Mouse (Mus musculus): ENCODE data around the gene Ctbp2. TPM values are rescaled to one million over a fixed set of nuclear protein-coding genes. Genes with fewer than 3 reads are reported as not detected.

The Ctbp2 gene
- total and polyA plus RNA-seq, 2 experiments from 2014 or later, result 27.9 to 71.3 TPM

DNA sequence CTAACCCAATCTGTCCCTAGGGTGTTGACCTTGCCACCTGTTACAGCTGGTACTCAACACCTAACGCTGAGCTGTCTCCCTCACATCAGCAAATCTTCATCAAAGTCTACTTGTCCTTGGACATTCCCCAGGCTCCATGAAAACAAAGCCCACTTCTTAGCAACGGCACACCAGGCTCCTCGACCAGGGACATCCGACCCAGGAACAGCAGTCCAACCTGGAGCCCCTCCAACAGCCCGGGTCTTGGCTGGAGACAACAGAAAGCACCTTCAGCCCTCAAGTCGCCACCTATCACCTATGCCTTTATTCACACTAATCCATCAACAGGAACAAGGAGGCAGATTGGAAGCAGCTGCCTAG lies 65.0 kb downstream of the Ctbp2 start:
- Histone ChIP-seq H3K4me1 (ENCODE audit: control insufficient read depth, insufficient read depth) (peaks cover 36% of the 10 kb centered on the region), H3K36me3 (replicated peaks; ENCODE audit: control insufficient read depth, insufficient read depth, low read length) (no peaks in the 10 kb centered on the region), H3K9me3 (replicated peaks; ENCODE audit: control insufficient read depth, low read length) (no peaks in the 10 kb centered on the region), H3K27ac (ENCODE audit: low read depth) (peak overlapping the region; percentile 88), H3K27me3 (ENCODE audit: control insufficient read depth, insufficient read depth, low read length) (no peaks in the 10 kb centered on the region), H3K4me3 (ENCODE audit: low read depth, low read length) (no peak overlapping the region), H3K4me2 (ENCODE audit: low read depth, low read length) (0 out of 2 replicates have a peak overlapping the region, but pooled peaks have one; percentile 22), H3K9ac (replicated peaks; ENCODE audit: low read depth, low read length) (no peak overlapping the region)
- DNase-seq (ENCODE audit: low spot score) (no peak), ATAC-seq (ENCODE audit: insufficient read depth, low read depth) (peak; percentile 25)
- TF ChIP-seq CTCF (IDR thresholded peaks at IDR 0.05; ENCODE audit: low read depth) (no peak), EP300 (IDR thresholded peaks at IDR 0.05; ENCODE audit: low read depth) (no peak)
- WGBS, result 21% methylated on average over 6 of the region's 6 CpGs

DNA sequence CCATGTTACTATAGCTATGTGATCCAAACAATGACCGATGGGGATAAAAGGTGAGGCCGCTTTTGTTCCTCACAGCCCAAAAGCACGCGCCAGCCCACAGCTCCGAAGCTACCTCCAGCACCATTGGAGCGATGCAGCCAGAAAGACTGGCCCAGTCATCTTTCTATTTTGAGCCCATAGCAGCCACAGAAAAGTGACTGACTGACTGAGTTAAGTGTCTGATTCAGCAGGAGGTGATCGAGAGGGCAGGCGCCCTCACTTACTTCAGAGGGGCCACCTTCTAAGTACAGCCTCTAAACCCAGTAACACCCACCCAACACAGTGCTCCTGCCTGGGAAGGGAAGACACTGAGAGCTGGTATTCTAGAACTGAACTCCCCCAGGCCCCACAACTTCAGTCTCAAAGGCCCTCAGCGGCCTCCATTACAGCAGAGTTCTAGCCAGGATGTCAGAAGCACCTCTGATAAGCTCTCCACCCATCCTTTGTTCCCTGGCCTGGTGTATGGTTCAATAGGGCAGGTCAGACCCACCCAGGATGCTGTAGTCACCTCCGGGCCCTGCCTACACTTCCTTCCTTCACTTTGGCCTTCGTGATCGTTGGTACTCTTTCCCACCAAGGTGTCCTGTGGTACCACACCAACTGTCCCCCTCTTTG lies 65.5 kb downstream of the Ctbp2 start:
- peak overlapping the region; percentile 22; the same call in 1 of the 2 replicates for H3K4me2 ChIP-seq (ENCODE audit: low read depth, low read length)
- no peaks in the 10 kb centered on the region for H3K36me3 ChIP-seq (replicated peaks; ENCODE audit: control insufficient read depth, insufficient read depth, low read length)
- no peaks in the 10 kb centered on the region for H3K9me3 ChIP-seq (replicated peaks; ENCODE audit: control insufficient read depth, low read length)
- peak overlapping the region; percentile 88 for H3K27ac ChIP-seq (ENCODE audit: low read depth)
- no peak overlapping the region for H3K9ac ChIP-seq (replicated peaks; ENCODE audit: low read depth, low read length)
- ATAC-seq (ENCODE audit: insufficient read depth, low read depth) (peak; percentile 77), DNase-seq (ENCODE audit: low spot score) (peak; percentile 75)
- no peaks in the 10 kb centered on the region for H3K27me3 ChIP-seq (ENCODE audit: control insufficient read depth, insufficient read depth, low read length)
- no peak for TF ChIP-seq CTCF (IDR thresholded peaks at IDR 0.05; ENCODE audit: low read depth)
- WGBS, result 31% methylated on average over 12 of the region's 12 CpGs
- H3K4me1 ChIP-seq (ENCODE audit: control insufficient read depth, insufficient read depth), result peaks cover 34% of the 10 kb centered on the region
- no peak overlapping the region for H3K4me3 ChIP-seq (ENCODE audit: low read depth, low read length)

DNA sequence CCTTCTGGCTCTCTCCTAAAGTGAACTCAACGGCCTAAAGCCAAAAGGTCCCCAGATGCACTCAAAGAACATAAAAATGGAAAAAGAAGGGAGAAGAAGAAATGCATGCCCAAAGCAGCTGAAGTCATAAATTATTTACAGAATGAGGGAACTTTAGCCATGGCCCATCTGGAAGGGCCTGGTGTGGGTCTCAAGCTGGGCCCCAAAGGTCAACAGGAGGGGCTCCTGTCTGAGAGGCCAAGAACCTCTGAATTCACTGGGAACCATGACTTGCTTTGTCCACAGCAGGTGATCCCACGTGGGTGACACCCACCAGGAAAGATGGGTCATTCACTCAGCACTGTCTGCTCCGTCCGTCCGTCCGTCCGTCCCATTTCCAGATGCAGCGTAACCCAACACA lies 67.2 kb downstream of the Ctbp2 start:
- DNase-seq (ENCODE audit: low spot score), result no peak
- Histone ChIP-seq H3K27ac (ENCODE audit: low read depth) (no peak overlapping the region), H3K9me3 (replicated peaks; ENCODE audit: control insufficient read depth, low read length) (no peaks in the 10 kb centered on the region), H3K36me3 (replicated peaks; ENCODE audit: control insufficient read depth, insufficient read depth, low read length) (no peaks in the 10 kb centered on the region), H3K4me1 (ENCODE audit: control insufficient read depth, insufficient read depth) (peaks cover 42% of the 10 kb centered on the region), H3K27me3 (ENCODE audit: control insufficient read depth, insufficient read depth, low read length) (no peaks in the 10 kb centered on the region), H3K4me3 (ENCODE audit: low read depth, low read length) (no peak overlapping the region), H3K9ac (replicated peaks; ENCODE audit: low read depth, low read length) (no peak overlapping the region), H3K4me2 (ENCODE audit: low read depth, low read length) (no peak overlapping the region)
- ATAC-seq (ENCODE audit: insufficient read depth, low read depth), result no peak
- 90% methylated on average over 8 of the region's 8 CpGs for WGBS
- TF ChIP-seq EP300 (IDR thresholded peaks at IDR 0.05; ENCODE audit: low read depth), result no peak
- no peak for TF ChIP-seq CTCF (IDR thresholded peaks at IDR 0.05; ENCODE audit: low read depth)

DNA sequence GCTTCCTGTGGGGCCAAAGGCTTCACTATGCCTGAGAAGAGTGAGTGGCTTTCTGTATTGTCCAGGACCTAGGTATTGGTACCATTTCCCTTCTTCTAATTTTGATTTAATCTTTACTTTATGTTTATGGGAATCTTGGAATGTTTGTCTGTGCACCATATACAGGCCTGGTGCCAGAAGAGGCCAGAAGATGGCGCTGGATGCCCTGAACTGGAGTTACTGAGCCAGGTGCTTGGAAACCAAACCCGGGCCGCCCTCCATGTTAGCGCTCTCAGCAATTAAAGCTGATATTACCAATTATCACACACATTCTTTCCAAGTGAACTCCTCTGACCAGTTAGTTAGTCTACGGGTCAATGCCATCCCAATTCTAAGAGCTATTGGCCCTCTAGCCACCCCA lies 69.7 kb downstream of the Ctbp2 start:
- Histone ChIP-seq H3K27me3 (ENCODE audit: control insufficient read depth, insufficient read depth, low read length) (no peaks in the 10 kb centered on the region), H3K4me1 (ENCODE audit: control insufficient read depth, insufficient read depth) (peaks cover 35% of the 10 kb centered on the region), H3K9me3 (replicated peaks; ENCODE audit: control insufficient read depth, low read length) (no peaks in the 10 kb centered on the region), H3K4me2 (ENCODE audit: low read depth, low read length) (no peak overlapping the region), H3K27ac (ENCODE audit: low read depth) (no peak overlapping the region), H3K36me3 (replicated peaks; ENCODE audit: control insufficient read depth, insufficient read depth, low read length) (no peaks in the 10 kb centered on the region), H3K9ac (replicated peaks; ENCODE audit: low read depth, low read length) (no peak overlapping the region), H3K4me3 (ENCODE audit: low read depth, low read length) (no peak overlapping the region)
- WGBS, result 92% methylated on average over 5 of the region's 5 CpGs
- no peak for ATAC-seq (ENCODE audit: insufficient read depth, low read depth)
- DNase-seq (ENCODE audit: low spot score), result no peak
- TF ChIP-seq EP300 (IDR thresholded peaks at IDR 0.05; ENCODE audit: low read depth) (no peak), CTCF (IDR thresholded peaks at IDR 0.05; ENCODE audit: low read depth) (peak; percentile 19; the same call in 1 of the 2 replicates)

DNA sequence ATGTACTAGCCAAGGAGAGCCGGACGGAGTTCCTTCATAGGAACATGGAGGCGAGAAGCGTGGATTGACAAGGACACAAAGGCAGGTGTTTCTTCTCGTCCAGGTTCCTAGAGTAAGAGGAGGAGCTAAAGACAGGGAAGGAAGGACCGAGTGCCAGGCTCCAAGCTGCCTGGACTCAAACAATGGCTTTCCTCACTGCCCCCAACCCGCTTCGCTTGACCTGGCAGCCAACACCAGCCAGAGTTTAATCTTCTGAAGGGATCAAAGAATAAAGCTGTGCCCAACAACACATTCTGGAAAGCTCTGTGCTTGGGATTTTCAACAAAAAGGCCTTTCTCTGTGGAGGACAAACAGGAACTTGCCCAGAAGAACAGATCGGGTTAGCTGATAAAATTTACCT lies 70.4 kb downstream of the Ctbp2 start:
- no peaks in the 10 kb centered on the region for H3K36me3 ChIP-seq (replicated peaks; ENCODE audit: control insufficient read depth, insufficient read depth, low read length)
- H3K4me1 ChIP-seq (ENCODE audit: control insufficient read depth, insufficient read depth), result peaks cover 28% of the 10 kb centered on the region
- H3K27ac ChIP-seq (ENCODE audit: low read depth), result 0 out of 2 replicates have a peak overlapping the region, but pooled peaks have one; percentile 52
- DNase-seq (ENCODE audit: low spot score) (no peak), ATAC-seq (ENCODE audit: insufficient read depth, low read depth) (no peak)
- no peak for TF ChIP-seq EP300 (IDR thresholded peaks at IDR 0.05; ENCODE audit: low read depth)
- TF ChIP-seq CTCF (IDR thresholded peaks at IDR 0.05; ENCODE audit: low read depth), result no peak
- H3K9me3 ChIP-seq (replicated peaks; ENCODE audit: control insufficient read depth, low read length), result no peaks in the 10 kb centered on the region
- WGBS, result 82% methylated on average over 9 of the region's 9 CpGs
- no peak overlapping the region for H3K4me2 ChIP-seq (ENCODE audit: low read depth, low read length)
- no peak overlapping the region for H3K4me3 ChIP-seq (ENCODE audit: low read depth, low read length)
- H3K9ac ChIP-seq (replicated peaks; ENCODE audit: low read depth, low read length), result no peak overlapping the region
- H3K27me3 ChIP-seq (ENCODE audit: control insufficient read depth, insufficient read depth, low read length), result no peaks in the 10 kb centered on the region

DNA sequence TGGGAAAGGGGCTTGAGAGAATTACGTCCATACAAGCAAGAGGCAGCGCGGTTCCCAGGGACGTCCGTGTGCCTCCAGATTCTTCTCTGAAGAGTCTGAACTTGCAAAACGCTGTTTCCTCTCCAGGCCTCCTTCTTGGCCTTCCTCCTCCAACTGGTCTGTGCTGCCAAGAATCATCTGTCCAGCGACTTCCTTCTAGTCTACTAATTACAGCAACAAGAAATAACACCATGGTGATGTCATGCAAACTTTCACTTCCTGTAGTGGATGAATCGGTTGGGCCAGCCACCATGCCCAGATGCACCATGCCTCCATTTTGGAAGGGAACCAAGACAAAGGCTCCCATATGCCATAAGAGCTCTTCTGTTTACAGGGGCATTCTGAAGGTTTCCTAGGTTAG lies 71.3 kb downstream of the Ctbp2 start:
- WGBS, result 51% methylated on average over 8 of the region's 8 CpGs
- Histone ChIP-seq H3K9ac (replicated peaks; ENCODE audit: low read depth, low read length) (no peak overlapping the region), H3K9me3 (replicated peaks; ENCODE audit: control insufficient read depth, low read length) (no peaks in the 10 kb centered on the region), H3K4me3 (ENCODE audit: low read depth, low read length) (no peak overlapping the region), H3K4me2 (ENCODE audit: low read depth, low read length) (0 out of 2 replicates have a peak overlapping the region, but pooled peaks have one; percentile 17), H3K36me3 (replicated peaks; ENCODE audit: control insufficient read depth, insufficient read depth, low read length) (no peaks in the 10 kb centered on the region), H3K27me3 (ENCODE audit: control insufficient read depth, insufficient read depth, low read length) (no peaks in the 10 kb centered on the region), H3K27ac (ENCODE audit: low read depth) (peak overlapping the region; percentile 83), H3K4me1 (ENCODE audit: control insufficient read depth, insufficient read depth) (peaks cover 25% of the 10 kb centered on the region)
- TF ChIP-seq CTCF (IDR thresholded peaks at IDR 0.05; ENCODE audit: low read depth) (no peak), EP300 (IDR thresholded peaks at IDR 0.05; ENCODE audit: low read depth) (no peak)
- DNase-seq (ENCODE audit: low spot score) (peak; percentile 77), ATAC-seq (ENCODE audit: insufficient read depth, low read depth) (peak; percentile 73)
